Mouse (Mus musculus) neural tube, embryonic 12.5 days (tissue): ENCODE measurements at regions not wholly inside any gene's neighbourhood (a gene's known extent, or its start where the extent isn't known, plus 50 kb on each side); places are given as distances from the start of the nearest gene placed in this dataset.

Experiments
- ATAC-seq: fragments of 200-750 bp; cut with Nextera tagmentation; 2 replicates; pipeline ENCODE4 v1.8.0; 2017; ENCODE audit warnings: low read depth, mild to moderate bottlenecking, moderate TSS enrichment, moderate library complexity; ENCODE audit not compliant: low FRiP score
- H3K27ac ChIP-seq: fragments of 300-500 bp; sonication (generic); 2 replicates; pipeline ENCODE4 v1.5.1; 2016
- H3K27me3 ChIP-seq: fragments of 300-500 bp; sonication (generic); replicated peaks from 2 replicates; pipeline ENCODE4 v1.6.1; 2016; ENCODE audit warnings: mild to moderate bottlenecking
- H3K36me3 ChIP-seq: fragments of 300-500 bp; sonication (generic); 2 replicates; pipeline ENCODE4 v1.6.1; 2016; ENCODE audit warnings: mild to moderate bottlenecking
- H3K4me1 ChIP-seq: fragments of 300-500 bp; sonication (generic); 2 replicates; pipeline ENCODE4 v1.6.1; 2016
- H3K4me2 ChIP-seq: fragments of 300-500 bp; sonication (generic); replicated peaks from 2 replicates; pipeline ENCODE4 v1.6.1; 2016; ENCODE audit warnings: mild to moderate bottlenecking
- H3K4me3 ChIP-seq: fragments of 300-500 bp; sonication (generic); 2 replicates; pipeline ENCODE4 v1.5.1; 2016
- H3K9ac ChIP-seq: fragments of 300-500 bp; sonication (generic); 2 replicates; pipeline ENCODE4 v1.6.1; 2016; ENCODE audit warnings: mild to moderate bottlenecking
- H3K9me3 ChIP-seq: fragments of 300-500 bp; sonication (generic); 2 replicates; pipeline ENCODE4 v1.6.1; 2016; ENCODE audit warnings: mild to moderate bottlenecking
- WGBS: fragments of 180-500 bp; shearing (Covaris S2); methylation state at CpG from one replicate; pipeline ENCODE4 v1.1.7; 2016; 5-methylcytosine and 5-hydroxymethylcytosine counted together

GRCm38 (mm10) chr19:21111836-21112235 lies 157.8 kb upstream of the Tmc1 start:
- no peaks in the 10 kb centered on the region for H3K9me3 ChIP-seq
- H3K4me3 ChIP-seq = no peak overlapping the region
- H3K27me3 ChIP-seq = no peaks in the 10 kb centered on the region
- WGBS = 94% methylated on average over 5 of the region's 5 CpGs
- no peak overlapping the region for H3K4me2 ChIP-seq
- no peak overlapping the region for H3K27ac ChIP-seq
- H3K4me1 ChIP-seq = no peaks in the 10 kb centered on the region
- H3K9ac ChIP-seq = no peak overlapping the region
- no peak for ATAC-seq
- no peaks in the 10 kb centered on the region for H3K36me3 ChIP-seq

GRCm38 (mm10) chr19:21108311-21108710 lies 154.3 kb upstream of the Tmc1 start:
- no peak overlapping the region for H3K27ac ChIP-seq
- no peak overlapping the region for H3K4me2 ChIP-seq
- 93% methylated on average over 2 of the region's 2 CpGs for whole genome bisulfite sequencing
- H3K4me1 ChIP-seq = peaks cover 3% of the 10 kb centered on the region; the same call in 1 of the 2 replicates
- no peak overlapping the region for H3K4me3 ChIP-seq
- no peak overlapping the region for H3K9ac ChIP-seq
- H3K9me3 ChIP-seq = no peaks in the 10 kb centered on the region
- ATAC-seq = no peak
- no peaks in the 10 kb centered on the region for H3K27me3 ChIP-seq
- H3K36me3 ChIP-seq = no peaks in the 10 kb centered on the region

- Histone ChIP-seq H3K4me3 (no peak overlapping the region), H3K9me3 (no peaks in the 10 kb centered on the region), H3K9ac (no peak overlapping the region), H3K27me3 (no peaks in the 10 kb centered on the region), H3K36me3 (no peaks in the 10 kb centered on the region), H3K4me1 (peaks cover 3% of the 10 kb centered on the region; the same call in 1 of the 2 replicates), H3K27ac (no peak overlapping the region), H3K4me2 (no peak overlapping the region)
- ATAC-seq = no peak
- 72% methylated on average over 3 of the region's 3 CpGs for WGBS
Measured at GRCm38 (mm10) chr19:21107741-21108140, 153.7 kb upstream of the Tmc1 start.

- Histone ChIP-seq H3K36me3 (no peaks in the 10 kb centered on the region), H3K4me1 (peaks cover 3% of the 10 kb centered on the region; the same call in 1 of the 2 replicates), H3K4me2 (no peak overlapping the region), H3K9ac (no peak overlapping the region), H3K9me3 (no peaks in the 10 kb centered on the region), H3K27me3 (no peaks in the 10 kb centered on the region), H3K27ac (no peak overlapping the region), H3K4me3 (no peak overlapping the region)
- WGBS = 86% methylated on average over 4 of the region's 4 CpGs
- no peak for ATAC-seq
Measured at GRCm38 (mm10) chr19:21107275-21107674, 153.3 kb upstream of the Tmc1 start.

- no peak for ATAC-seq
- Histone ChIP-seq H3K9ac (no peak overlapping the region), H3K27ac (no peak overlapping the region), H3K4me2 (no peak overlapping the region), H3K4me1 (peaks cover 3% of the 10 kb centered on the region; the same call in 1 of the 2 replicates), H3K9me3 (no peaks in the 10 kb centered on the region), H3K27me3 (no peaks in the 10 kb centered on the region), H3K4me3 (no peak overlapping the region), H3K36me3 (no peaks in the 10 kb centered on the region)
- WGBS = 82% methylated on average over 10 of the region's 10 CpGs
Measured at GRCm38 (mm10) chr19:21106766-21107165, 152.8 kb upstream of the Tmc1 start.

GRCm38 (mm10) chr19:21106241-21106669 lies 152.3 kb upstream of the Tmc1 start:
- Histone ChIP-seq H3K4me2 (no peak overlapping the region), H3K9me3 (no peaks in the 10 kb centered on the region), H3K4me3 (no peak overlapping the region), H3K36me3 (no peaks in the 10 kb centered on the region), H3K9ac (no peak overlapping the region), H3K27me3 (no peaks in the 10 kb centered on the region), H3K4me1 (peaks cover 3% of the 10 kb centered on the region; the same call in 1 of the 2 replicates), H3K27ac (no peak overlapping the region)
- 28% methylated on average over 6 of the region's 6 CpGs for WGBS
- peak; percentile 60; the same call in 1 of the 2 replicates for ATAC-seq

GRCm38 (mm10) chr19:21105004-21105403 lies 151.0 kb upstream of the Tmc1 start:
- 91% methylated on average over 6 of the region's 6 CpGs for WGBS
- Histone ChIP-seq H3K4me3 (no peak overlapping the region), H3K9ac (no peak overlapping the region), H3K36me3 (no peaks in the 10 kb centered on the region), H3K4me2 (no peak overlapping the region), H3K9me3 (no peaks in the 10 kb centered on the region), H3K4me1 (peaks cover 3% of the 10 kb centered on the region; the same call in 1 of the 2 replicates), H3K27me3 (no peaks in the 10 kb centered on the region), H3K27ac (no peak overlapping the region)
- ATAC-seq = no peak

- no peak for ATAC-seq
- peaks cover 3% of the 10 kb centered on the region; the same call in 1 of the 2 replicates for H3K4me1 ChIP-seq
- no peak overlapping the region for H3K27ac ChIP-seq
- H3K36me3 ChIP-seq = no peaks in the 10 kb centered on the region
- H3K9me3 ChIP-seq = no peaks in the 10 kb centered on the region
- WGBS = 89% methylated on average over 8 of the region's 8 CpGs
- H3K4me3 ChIP-seq = no peak overlapping the region
- H3K27me3 ChIP-seq = no peaks in the 10 kb centered on the region
- no peak overlapping the region for H3K4me2 ChIP-seq
- no peak overlapping the region for H3K9ac ChIP-seq
Measured at GRCm38 (mm10) chr19:21104462-21104936, 150.5 kb upstream of the Tmc1 start.

GRCm38 (mm10) chr19:21077771-21078548 lies 124.0 kb upstream of the Tmc1 start:
- H3K4me1 ChIP-seq = no peaks in the 10 kb centered on the region
- no peak overlapping the region for H3K4me3 ChIP-seq
- H3K9ac ChIP-seq = no peak overlapping the region
- H3K27me3 ChIP-seq = no peaks in the 10 kb centered on the region
- no peak overlapping the region for H3K4me2 ChIP-seq
- H3K27ac ChIP-seq = no peak overlapping the region
- 89% methylated on average over 7 of the region's 7 CpGs for WGBS
- no peaks in the 10 kb centered on the region for H3K9me3 ChIP-seq
- H3K36me3 ChIP-seq = no peaks in the 10 kb centered on the region
- ATAC-seq = no peak

- H3K36me3 ChIP-seq = no peaks in the 10 kb centered on the region
- 90% methylated on average over 7 of the region's 7 CpGs for WGBS
- H3K9me3 ChIP-seq = no peaks in the 10 kb centered on the region
- no peaks in the 10 kb centered on the region for H3K27me3 ChIP-seq
- no peak overlapping the region for H3K27ac ChIP-seq
- H3K4me2 ChIP-seq = no peak overlapping the region
- no peak overlapping the region for H3K4me3 ChIP-seq
- H3K4me1 ChIP-seq = no peaks in the 10 kb centered on the region
- ATAC-seq = no peak
- H3K9ac ChIP-seq = no peak overlapping the region
Measured at GRCm38 (mm10) chr19:21068381-21068780, 114.4 kb upstream of the Tmc1 start.

GRCm38 (mm10) chr19:21066432-21067113 lies 112.6 kb upstream of the Tmc1 start:
- Histone ChIP-seq H3K27ac (no peak overlapping the region), H3K4me2 (no peak overlapping the region), H3K4me1 (no peaks in the 10 kb centered on the region), H3K9me3 (no peaks in the 10 kb centered on the region), H3K27me3 (no peaks in the 10 kb centered on the region), H3K9ac (no peak overlapping the region), H3K4me3 (no peak overlapping the region), H3K36me3 (no peaks in the 10 kb centered on the region)
- no peak for ATAC-seq
- 88% methylated on average over 14 of the region's 14 CpGs for WGBS

- WGBS = 95% methylated on average over 3 of the region's 3 CpGs
- Histone ChIP-seq H3K9me3 (no peaks in the 10 kb centered on the region), H3K4me2 (no peak overlapping the region), H3K9ac (no peak overlapping the region), H3K27ac (no peak overlapping the region), H3K27me3 (no peaks in the 10 kb centered on the region), H3K4me3 (no peak overlapping the region), H3K4me1 (no peaks in the 10 kb centered on the region), H3K36me3 (no peaks in the 10 kb centered on the region)
- no peak for ATAC-seq
Measured at GRCm38 (mm10) chr19:21064902-21065301, 110.9 kb upstream of the Tmc1 start.
